Mouse (Mus musculus) heart, embryonic 10.5 days (tissue): ENCODE data around the gene Zfp580. TPM values are rescaled to one million over a fixed set of nuclear protein-coding genes. Genes with fewer than 3 reads are reported as not detected.
"Not testable (repeated sequence)": the region's sequence is repeated elsewhere in the genome, so short reads cannot be mapped to it uniquely, and the experiment has no call there.

Experiments
- DNase-seq: peaks from one replicate; pipeline ENCODE4 v3.0.0-alpha.2; 2017; ENCODE audit warnings: low spot score
- H3K27ac ChIP-seq: fragments of 300-500 bp; sonication (generic); 2 replicates; pipeline ENCODE4 v1.5.1; 2016; ENCODE audit warnings: mild to moderate bottlenecking
- H3K27me3 ChIP-seq: fragments of 300-500 bp; sonication (generic); 2 replicates; pipeline ENCODE4 v1.6.1; 2016; ENCODE audit warnings: mild to moderate bottlenecking; ENCODE audit not compliant: poor library complexity, insufficient read depth, severe bottlenecking
- H3K36me3 ChIP-seq: fragments of 300-500 bp; sonication (generic); 2 replicates; pipeline ENCODE4 v1.6.1; 2016; ENCODE audit warnings: mild to moderate bottlenecking, moderate library complexity
- H3K4me1 ChIP-seq: fragments of 300-500 bp; sonication (generic); 2 replicates; pipeline ENCODE4 v1.6.1; 2016; ENCODE audit warnings: mild to moderate bottlenecking
- H3K4me3 ChIP-seq: fragments of 300-500 bp; sonication (generic); 2 replicates; pipeline ENCODE4 v1.5.1; 2016; ENCODE audit warnings: mild to moderate bottlenecking, moderate library complexity
- H3K9me3 ChIP-seq: fragments of 300-500 bp; sonication (generic); 2 replicates; pipeline ENCODE4 v1.6.1; 2016; ENCODE audit warnings: mild to moderate bottlenecking, moderate library complexity
- WGBS: fragments of 180-500 bp; shearing (Covaris S2); methylation state at CpG from one replicate; pipeline ENCODE4 v1.1.7; 2016; 5-methylcytosine and 5-hydroxymethylcytosine counted together
- polyA plus RNA-seq: library from polyadenylated mRNA; unstranded; fragments of >200 nt; fragmentation: Nextera tagmentation; extraction: Ambion mirVana; gene quantifications from 2 replicates; pipeline ENCODE4 v1.2.1, GENCODE M21; 2016

Gene Zfp580
- polyA plus RNA-seq, 1 experiment from 2014 or later, result 21.4 TPM

DNA sequence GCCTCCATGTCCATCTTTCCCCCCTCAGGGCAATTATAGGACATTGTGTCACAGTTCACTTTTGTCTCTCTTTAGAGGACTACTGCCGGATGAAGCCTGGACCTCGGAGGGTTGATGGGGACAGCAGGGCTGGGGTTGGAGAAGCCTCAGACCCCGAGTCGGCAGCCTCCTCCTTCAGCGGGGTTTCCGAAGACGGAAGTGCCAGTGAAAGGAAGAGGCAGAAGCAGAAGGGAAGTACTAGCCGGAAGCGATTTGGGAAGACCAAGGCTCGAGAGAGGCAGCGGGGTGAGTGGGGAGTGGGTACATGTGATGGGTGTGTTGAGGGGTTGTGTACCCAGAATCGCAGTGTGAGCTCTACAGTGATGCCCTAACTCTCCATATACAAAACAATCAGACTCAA, 8.1 kb downstream of the Zfp580 start:
- H3K9me3 ChIP-seq, result no peaks in the 10 kb centered on the region; the same call in 1 of the 2 replicates
- peaks cover 28% of the 10 kb centered on the region for H3K4me1 ChIP-seq
- no peak overlapping the region for H3K27ac ChIP-seq
- H3K27me3 ChIP-seq, result peaks cover 50% of the 10 kb centered on the region
- WGBS, result 88% methylated on average over 12 of the region's 12 CpGs
- no peak for DNase-seq
- H3K36me3 ChIP-seq, result no peaks in the 10 kb centered on the region
- 0 out of 2 replicates have a peak overlapping the region, but pooled peaks have one; percentile 2 for H3K4me3 ChIP-seq

- H3K9me3 ChIP-seq, result no peaks in the 10 kb centered on the region; the same call in 1 of the 2 replicates
- H3K27ac ChIP-seq, result peak overlapping the region; percentile 97
- H3K4me1 ChIP-seq, result peaks cover 28% of the 10 kb centered on the region
- peak; percentile 89 for DNase-seq
- WGBS, result 3% methylated on average over 27 of the region's 27 CpGs
- peak overlapping the region; percentile 77 for H3K4me3 ChIP-seq
- H3K36me3 ChIP-seq, result no peaks in the 10 kb centered on the region
- peaks cover 42% of the 10 kb centered on the region for H3K27me3 ChIP-seq
Measured at GRCm38 (mm10) chr7:5060239-5060731, 8.9 kb downstream of the Zfp580 start.

- Histone ChIP-seq H3K36me3 (peaks cover 6% of the 10 kb centered on the region), H3K4me3 (peak overlapping the region; percentile 77), H3K9me3 (no peaks in the 10 kb centered on the region; the same call in 1 of the 2 replicates), H3K27me3 (peaks cover 33% of the 10 kb centered on the region), H3K4me1 (peaks cover 36% of the 10 kb centered on the region), H3K27ac (peak overlapping the region; percentile 97)
- under 1% methylated on average over 60 of the region's 60 CpGs for WGBS
- DNase-seq, result peak; percentile 98
Measured at GRCm38 (mm10) chr7:5060944-5061773, 9.8 kb downstream of the Zfp580 start.

- Histone ChIP-seq H3K27ac (peak within 1 kb of the TSS; percentile 97), H3K9me3 (no peaks in the 10 kb centered on the region; the same call in 1 of the 2 replicates), H3K4me1 (peaks cover 32% of the 10 kb centered on the region), H3K36me3 (peaks cover 13% of the 10 kb centered on the region), H3K4me3 (peak within 1 kb of the TSS; percentile 77), H3K27me3 (peaks cover 26% of the 10 kb centered on the region)
- WGBS, result under 1% methylated on average over 64 of the region's 65 CpGs
- DNase-seq, result peak; percentile 96
Measured at GRCm38 (mm10) chr7:5061774-5062359, 10.5 kb downstream of the Zfp580 start, which contains the start of gene U2af2. Gene U2af2 (plus strand): TSS chr7:5062143.

DNA sequence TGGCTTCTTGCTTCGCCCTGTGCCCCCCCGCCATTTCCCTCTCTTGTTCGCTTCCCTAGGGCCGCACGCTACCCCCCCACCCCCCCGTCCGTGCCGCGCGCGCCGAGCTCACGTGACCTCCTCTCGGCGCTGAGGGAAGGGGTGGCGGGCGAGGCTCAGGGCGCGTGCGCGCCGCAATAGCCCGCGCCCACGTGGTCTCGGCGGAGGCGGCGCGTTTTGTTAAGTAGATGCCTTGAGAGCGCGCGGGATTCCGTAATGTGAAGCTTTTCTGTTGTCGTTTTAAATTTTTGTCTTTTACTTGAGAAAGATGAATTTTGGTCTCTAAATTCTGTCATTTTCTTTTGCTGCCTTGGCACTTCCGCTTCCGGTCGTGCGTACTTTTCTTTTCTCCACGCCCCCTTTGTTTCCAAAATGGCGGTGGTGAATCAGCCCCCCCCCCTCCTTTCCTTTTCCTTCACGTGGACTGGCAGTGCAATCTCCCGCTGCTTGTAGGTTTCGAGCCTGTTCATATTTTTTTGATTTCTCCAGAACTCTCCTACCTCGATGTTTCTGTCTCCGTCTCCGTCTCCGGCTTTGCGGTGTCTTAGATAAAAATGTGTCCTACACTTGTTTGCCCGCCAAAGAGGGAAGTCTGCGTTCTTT, 11.1 kb downstream of the Zfp580 start:
- Histone ChIP-seq H3K9me3 (no peaks in the 10 kb centered on the region; the same call in 1 of the 2 replicates), H3K36me3 (peaks cover 19% of the 10 kb centered on the region), H3K4me3 (peak overlapping the region; percentile 77), H3K27ac (peak overlapping the region; percentile 97), H3K4me1 (peaks cover 29% of the 10 kb centered on the region), H3K27me3 (peaks cover 20% of the 10 kb centered on the region)
- under 1% methylated on average over 51 of the region's 51 CpGs for WGBS
- DNase-seq, result peak; percentile 90

DNA sequence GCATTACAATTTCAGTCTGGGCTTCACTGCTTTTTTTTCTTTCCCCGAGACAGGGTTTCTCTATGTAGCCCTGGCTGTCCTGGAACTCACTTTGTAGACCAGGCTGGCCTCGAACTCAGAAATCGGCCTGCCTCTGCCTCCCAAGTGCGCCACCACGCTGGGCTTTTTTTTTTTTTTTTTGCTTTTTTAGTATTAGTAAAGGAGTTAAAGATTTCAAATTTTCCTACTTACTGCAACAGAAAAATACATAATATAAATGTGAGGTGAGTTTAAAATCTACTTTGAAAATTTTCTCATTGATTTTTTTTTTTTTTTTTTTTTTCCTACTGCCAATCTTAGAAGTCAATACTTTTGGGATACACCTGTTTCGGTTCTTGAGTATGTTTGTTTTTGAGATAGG, 13.5 kb downstream of the Zfp580 start:
- H3K27me3 ChIP-seq, result no peaks in the 10 kb centered on the region
- WGBS, result 89% methylated on average over 6 of the region's 6 CpGs

DNA sequence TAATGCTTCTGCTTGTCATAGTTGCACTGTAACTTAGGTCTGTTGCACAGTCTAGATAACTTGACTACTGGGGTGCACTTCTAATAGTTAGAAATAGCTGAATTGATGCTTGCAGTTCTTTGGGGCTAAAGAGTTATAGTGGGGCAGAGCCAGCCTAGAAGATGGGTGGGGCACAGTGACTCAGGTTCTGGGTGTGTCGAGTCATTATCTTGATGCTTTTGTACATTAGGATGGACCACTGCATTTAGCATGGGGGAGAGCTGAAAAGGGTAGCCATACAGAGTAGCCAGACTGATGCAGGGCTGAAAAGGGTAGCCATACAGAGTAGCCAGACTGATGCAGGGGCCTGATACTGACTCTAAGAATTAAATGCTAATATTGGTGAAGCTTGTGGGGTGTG, 22.2 kb downstream of the Zfp580 start:
- Histone ChIP-seq H3K4me1 (no peaks in the 10 kb centered on the region), H3K27ac (no peak overlapping the region), H3K9me3 (no peaks in the 10 kb centered on the region), H3K36me3 (peaks cover 98% of the 10 kb centered on the region), H3K4me3 (no peak overlapping the region), H3K27me3 (no peaks in the 10 kb centered on the region)
- WGBS, result 75% methylated on average over 1 of the region's 1 CpGs
- no peak for DNase-seq

More for the DNA sequence above, 13.5 kb downstream of the Zfp580 start:
- H3K4me1 ChIP-seq, result peaks cover 27% of the 10 kb centered on the region
- peaks cover 43% of the 10 kb centered on the region for H3K36me3 ChIP-seq
- DNase-seq, result no peak
- no peak overlapping the region for H3K4me3 ChIP-seq
- H3K27ac ChIP-seq, result no peak overlapping the region
- H3K9me3 ChIP-seq, result no peaks in the 10 kb centered on the region; the same call in 1 of the 2 replicates

GRCm38 (mm10) chr7:5074984-5075383, 23.6 kb downstream of the Zfp580 start:
- 97% methylated on average over 5 of the region's 5 CpGs for WGBS
- no peaks in the 10 kb centered on the region for H3K27me3 ChIP-seq
- H3K27ac ChIP-seq, result no peak overlapping the region

GRCm38 (mm10) chr7:5076931-5077330, 25.6 kb downstream of the Zfp580 start:
- H3K4me3 ChIP-seq, result no peak overlapping the region
- no peak overlapping the region for H3K27ac ChIP-seq
- peaks cover 73% of the 10 kb centered on the region for H3K36me3 ChIP-seq
- no peak for DNase-seq
- 79% methylated on average over 2 of the region's 2 CpGs for WGBS
- H3K9me3 ChIP-seq, result no peaks in the 10 kb centered on the region
- no peaks in the 10 kb centered on the region for H3K27me3 ChIP-seq
- peaks cover 12% of the 10 kb centered on the region for H3K4me1 ChIP-seq

More at GRCm38 (mm10) chr7:5074984-5075383, 23.6 kb downstream of the Zfp580 start:
- H3K9me3 ChIP-seq, result no peaks in the 10 kb centered on the region
- no peak for DNase-seq
- peaks cover 91% of the 10 kb centered on the region for H3K36me3 ChIP-seq
- no peaks in the 10 kb centered on the region for H3K4me1 ChIP-seq
- no peak overlapping the region for H3K4me3 ChIP-seq

GRCm38 (mm10) chr7:5079365-5080009, 28.1 kb downstream of the Zfp580 start:
- not testable (repeated sequence) for H3K27me3 ChIP-seq, DNase-seq, H3K9me3 ChIP-seq
- Histone ChIP-seq H3K36me3 (peaks cover 66% of the 10 kb centered on the region), H3K27ac (peak overlapping the region; percentile 98), H3K4me1 (peaks cover 17% of the 10 kb centered on the region), H3K4me3 (peak overlapping the region; percentile 98)
- WGBS, result 58% methylated on average over 10 of the region's 13 CpGs

DNA sequence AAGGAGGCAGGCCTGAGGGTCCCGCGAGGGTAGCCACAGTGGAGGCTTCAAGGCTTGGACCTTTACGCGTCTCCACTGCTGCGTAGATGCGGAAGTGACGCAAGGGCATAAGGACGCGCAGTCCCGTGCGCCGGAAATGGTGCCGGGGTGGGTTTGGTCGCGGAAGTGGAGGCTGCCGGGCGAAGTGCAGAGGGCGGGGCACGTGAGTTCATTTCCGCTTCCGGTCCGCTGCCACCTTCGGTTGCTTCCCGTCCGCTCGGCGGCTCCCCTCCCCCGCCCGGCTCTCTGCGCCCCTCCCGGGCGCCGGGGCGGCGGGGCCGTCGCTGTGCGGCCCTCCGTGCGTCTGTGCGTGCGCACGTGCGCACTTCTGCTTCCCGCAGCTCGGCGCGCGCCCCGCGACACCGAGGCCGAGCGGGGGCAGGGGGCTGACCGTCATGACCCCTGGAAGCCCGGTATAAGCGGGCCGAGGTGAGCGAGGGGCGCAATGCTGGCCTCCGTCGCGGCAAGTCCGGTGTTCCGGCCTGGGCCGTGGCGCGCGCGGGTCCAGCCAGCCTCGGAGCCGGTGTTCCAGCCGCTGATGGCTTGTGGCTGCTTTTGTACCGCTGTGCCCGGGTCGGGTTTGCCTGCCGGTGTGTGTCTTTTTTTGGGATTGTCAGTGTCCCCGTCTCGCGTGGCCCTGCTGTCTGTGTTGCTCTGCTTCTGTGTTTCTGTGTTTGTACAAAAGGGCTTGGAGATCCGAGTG, 28.8 kb downstream of the Zfp580 start, which contains the start of gene Epn1:
Epn1 (plus strand) TSS at position 226 of the 742 bp plus-strand sequence.
- Histone ChIP-seq H3K9me3 (no peaks in the 10 kb centered on the region), H3K36me3 (peaks cover 66% of the 10 kb centered on the region), H3K4me1 (peaks cover 19% of the 10 kb centered on the region), H3K4me3 (peak within 1 kb of the TSS; percentile 98), H3K27ac (peak within 1 kb of the TSS; percentile 98), H3K27me3 (no peaks in the 10 kb centered on the region)
- peak; percentile 97 for DNase-seq
- under 1% methylated on average over 81 of the region's 81 CpGs for WGBS
